Mouse (Mus musculus) retina, postnatal 1 day (tissue): Measurements from ENCODE around the gene Lrrc4c.

Experiments used
- DNase-seq: peaks from one replicate; pipeline ENCODE4 v3.0.0-alpha.2; 2012

Gene Lrrc4c

GRCm38 (mm10) chr2:97652711-97653110, 1334.7 kb downstream of the Lrrc4c start:
- DNase-seq: peak; percentile 53
